Mouse (Mus musculus): Measurements from ENCODE around the gene Trp53i11. TPM values are rescaled to one million over a fixed set of nuclear protein-coding genes. Genes with fewer than 3 reads are reported as not detected.

Gene Trp53i11
- polyA plus RNA-seq, 1 experiment from 2014 or later: 74.7 TPM

DNA sequence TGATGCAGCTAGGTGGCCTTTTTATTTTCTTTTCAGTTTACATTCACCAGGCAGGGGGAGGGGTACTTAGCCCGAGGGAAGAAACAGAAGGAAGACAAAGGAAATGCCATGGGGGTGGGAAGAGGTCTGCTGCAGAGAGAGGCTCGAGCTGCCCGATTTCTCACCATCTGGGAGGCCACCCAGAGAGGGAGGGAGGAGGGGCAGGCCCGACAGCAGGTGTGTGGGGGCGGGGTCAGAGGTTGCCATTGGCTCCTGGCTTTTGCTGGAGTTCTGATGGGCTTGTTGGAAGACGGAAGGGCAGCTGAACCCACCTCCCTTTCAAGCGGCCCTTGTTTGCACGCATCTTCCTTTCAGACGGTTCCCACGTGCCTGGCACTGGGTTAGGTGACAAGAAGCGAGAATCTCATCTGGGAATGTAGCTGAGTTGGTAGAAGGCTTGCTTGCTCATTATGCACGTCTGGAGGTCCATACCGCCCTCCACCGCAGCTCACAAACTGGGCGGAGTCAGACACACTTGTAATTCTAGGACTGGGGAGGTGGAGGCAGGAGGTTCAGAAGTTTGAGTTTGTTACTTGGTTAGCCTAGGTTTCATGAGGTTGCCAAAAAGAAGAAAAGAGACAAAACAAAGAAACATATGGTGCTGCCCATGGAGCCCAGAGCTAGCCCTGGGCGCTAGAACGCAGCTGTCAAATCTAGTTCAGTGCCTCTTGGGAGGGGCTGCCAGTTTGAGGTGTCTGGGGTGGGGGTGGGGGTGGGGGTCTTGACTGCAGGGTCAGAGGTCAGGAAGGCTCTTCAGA lies 10.3 kb upstream of the Trp53i11 start:
- Histone ChIP-seq H3K4me2 (ENCODE audit: low read length) (peak overlapping the region; percentile 10; the same call in 1 of the 2 replicates), H3K36me3 (ENCODE audit: control insufficient read depth, insufficient read depth, low read length) (no peaks in the 10 kb centered on the region), H3K9ac (ENCODE audit: low read depth, low read length) (peak overlapping the region; percentile 25; the same call in 1 of the 2 replicates), H3K4me1 (ENCODE audit: control insufficient read depth, insufficient read depth, low read depth, low read length) (peaks cover 43% of the 10 kb centered on the region), H3K27ac (ENCODE audit: low read depth, low read length) (peak overlapping the region; percentile 69), H3K27me3 (replicated peaks; ENCODE audit: control insufficient read depth, insufficient read depth, low read length) (no peaks in the 10 kb centered on the region), H3K9me3 (ENCODE audit: control insufficient read depth, low read length) (no peaks in the 10 kb centered on the region), H3K4me3 (ENCODE audit: low read length) (no peak overlapping the region)
- WGBS: 4% methylated on average over 17 of the region's 17 CpGs
- peak; percentile 41; the same call in 1 of the 2 replicates for ATAC-seq

DNA sequence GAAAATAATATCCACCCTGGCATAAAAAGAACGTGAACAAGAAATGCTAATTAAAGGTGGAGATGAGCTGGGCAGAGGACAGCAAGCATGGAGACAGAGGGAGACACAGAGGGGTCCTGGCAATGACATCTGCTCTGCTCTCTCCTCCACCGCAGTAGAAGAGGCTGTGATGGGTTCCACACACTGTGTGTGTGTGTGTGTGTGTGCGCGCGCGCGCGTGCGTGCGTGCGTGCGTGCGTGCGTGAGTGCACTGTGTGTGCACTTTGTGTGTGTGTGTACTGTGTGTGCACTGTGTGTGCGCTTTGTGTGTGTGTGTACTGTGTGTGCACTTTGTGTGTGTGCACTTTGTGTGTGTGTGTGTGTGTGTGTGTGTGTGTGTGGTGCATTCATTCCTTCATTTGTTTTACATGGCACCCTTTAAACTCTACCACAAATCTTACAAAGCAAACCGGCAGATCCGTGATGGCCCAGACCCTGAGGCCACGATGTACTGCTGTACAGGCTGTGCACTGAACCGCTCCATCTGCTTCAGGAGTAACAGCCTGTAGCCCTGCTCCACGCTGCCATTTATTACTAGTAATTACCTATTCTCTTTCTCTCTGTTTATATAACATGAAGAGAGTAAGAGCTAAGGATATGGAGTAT lies 9.6 kb upstream of the Trp53i11 start:
- Histone ChIP-seq H3K27ac (ENCODE audit: low read depth, low read length) (peak overlapping the region; percentile 69), H3K27me3 (replicated peaks; ENCODE audit: control insufficient read depth, insufficient read depth, low read length) (no peaks in the 10 kb centered on the region), H3K4me2 (ENCODE audit: low read length) (no peak overlapping the region), H3K36me3 (ENCODE audit: control insufficient read depth, insufficient read depth, low read length) (no peaks in the 10 kb centered on the region), H3K9me3 (ENCODE audit: control insufficient read depth, low read length) (no peaks in the 10 kb centered on the region), H3K4me3 (ENCODE audit: low read length) (no peak overlapping the region), H3K4me1 (ENCODE audit: control insufficient read depth, insufficient read depth, low read depth, low read length) (peaks cover 40% of the 10 kb centered on the region), H3K9ac (ENCODE audit: low read depth, low read length) (no peak overlapping the region)
- WGBS: 57% methylated on average over 20 of the region's 20 CpGs
- ATAC-seq: peak; percentile 40

DNA sequence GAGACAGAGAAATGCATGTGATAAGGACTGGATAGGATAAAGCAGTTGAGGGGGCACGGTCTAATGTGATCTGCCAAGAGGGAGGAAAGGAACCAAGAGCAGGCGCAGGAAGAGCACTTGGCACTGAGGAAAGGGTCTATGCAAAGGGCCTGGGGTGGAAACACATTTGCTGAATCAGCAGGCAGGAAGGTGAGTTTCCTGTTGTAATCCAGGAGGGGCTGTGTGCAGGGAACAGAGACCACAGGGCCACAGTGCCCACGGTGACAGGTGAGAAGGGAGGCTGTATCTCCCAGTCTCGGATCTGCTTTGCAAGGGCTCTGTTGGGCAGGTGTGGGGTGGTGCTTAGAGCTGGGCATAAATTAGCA lies 9.1 kb upstream of the Trp53i11 start:
- Histone ChIP-seq H3K27me3 (replicated peaks; ENCODE audit: control insufficient read depth, insufficient read depth, low read length) (no peaks in the 10 kb centered on the region), H3K4me3 (ENCODE audit: low read length) (no peak overlapping the region), H3K9me3 (ENCODE audit: control insufficient read depth, low read length) (no peaks in the 10 kb centered on the region), H3K4me1 (ENCODE audit: control insufficient read depth, insufficient read depth, low read depth, low read length) (peaks cover 40% of the 10 kb centered on the region), H3K36me3 (ENCODE audit: control insufficient read depth, insufficient read depth, low read length) (no peaks in the 10 kb centered on the region), H3K27ac (ENCODE audit: low read depth, low read length) (no peak overlapping the region), H3K4me2 (ENCODE audit: low read length) (no peak overlapping the region), H3K9ac (ENCODE audit: low read depth, low read length) (no peak overlapping the region)
- no peak for ATAC-seq
- 76% methylated on average over 4 of the region's 4 CpGs for WGBS

DNA sequence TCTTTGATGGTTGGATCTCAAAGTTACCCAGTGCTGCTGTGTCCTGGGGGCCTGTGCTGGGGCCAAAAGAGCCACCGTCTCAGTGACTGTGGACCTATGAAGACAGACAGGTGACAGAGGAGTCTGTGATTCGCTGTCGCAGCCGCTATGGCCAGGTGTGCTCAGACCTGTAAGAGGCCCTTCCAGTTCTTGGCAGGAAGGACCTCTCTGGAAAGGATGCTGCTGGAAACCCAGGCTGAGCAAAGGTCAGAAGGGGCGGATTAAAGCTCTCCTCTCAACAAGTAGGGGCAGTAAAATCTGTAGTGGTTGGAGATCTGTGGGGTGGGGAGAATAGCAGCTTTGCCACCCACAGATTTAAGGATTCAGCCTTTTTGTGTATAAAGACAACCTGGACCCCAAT lies 7.7 kb upstream of the Trp53i11 start:
- H3K9ac ChIP-seq (ENCODE audit: low read depth, low read length): peak overlapping the region; percentile 66
- 63% methylated on average over 5 of the region's 5 CpGs for WGBS
- peak overlapping the region; percentile 66; the same call in 1 of the 2 replicates for H3K4me2 ChIP-seq (ENCODE audit: low read length)
- H3K9me3 ChIP-seq (ENCODE audit: control insufficient read depth, low read length): no peaks in the 10 kb centered on the region
- H3K27me3 ChIP-seq (replicated peaks; ENCODE audit: control insufficient read depth, insufficient read depth, low read length): no peaks in the 10 kb centered on the region
- H3K4me3 ChIP-seq (ENCODE audit: low read length): no peak overlapping the region
- no peak overlapping the region; the same call in 1 of the 2 replicates for H3K27ac ChIP-seq (ENCODE audit: low read depth, low read length)
- H3K4me1 ChIP-seq (ENCODE audit: control insufficient read depth, insufficient read depth, low read depth, low read length): peaks cover 37% of the 10 kb centered on the region
- no peaks in the 10 kb centered on the region for H3K36me3 ChIP-seq (ENCODE audit: control insufficient read depth, insufficient read depth, low read length)
- ATAC-seq: no peak

DNA sequence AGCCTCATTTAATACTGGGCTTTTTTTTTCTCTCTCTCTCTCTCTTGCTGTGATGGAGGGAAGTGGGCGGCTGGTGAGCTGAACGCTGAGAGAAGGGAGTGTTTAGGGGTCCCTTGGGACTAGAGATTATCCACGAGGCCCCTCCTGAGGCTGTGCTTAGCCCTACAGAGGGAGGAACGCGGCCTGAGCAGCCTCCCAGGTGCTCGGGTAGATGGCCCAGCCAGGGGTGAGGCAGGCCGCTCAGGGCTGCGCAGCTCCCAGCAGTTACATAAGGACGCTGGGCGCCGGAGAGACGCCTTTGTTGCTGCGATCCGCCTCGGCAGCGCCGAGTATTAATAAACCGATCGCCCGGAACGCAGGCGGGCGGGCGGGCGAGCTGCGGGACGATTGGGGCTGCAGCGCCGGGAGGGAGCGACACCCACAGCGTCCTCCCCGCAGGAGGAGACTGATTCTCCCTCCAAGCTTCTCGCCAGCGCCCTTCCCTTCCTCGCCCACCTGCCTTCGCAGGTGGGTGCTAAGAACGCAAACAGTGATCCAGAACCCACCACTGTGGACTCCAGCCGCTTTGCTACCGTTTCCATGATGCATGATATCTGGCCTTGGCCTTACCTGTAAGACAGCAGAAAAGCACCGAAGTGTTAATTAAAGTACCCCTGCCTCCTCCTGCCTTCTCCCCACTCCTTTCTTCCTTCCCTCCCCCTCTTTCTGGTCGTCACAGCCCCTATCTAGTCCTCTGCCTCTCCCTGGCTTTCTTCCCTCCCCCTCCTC lies 7.1 kb upstream of the Trp53i11 start:
- Histone ChIP-seq H3K36me3 (ENCODE audit: control insufficient read depth, insufficient read depth, low read length) (no peaks in the 10 kb centered on the region), H3K4me2 (ENCODE audit: low read length) (peak overlapping the region; percentile 66), H3K4me1 (ENCODE audit: control insufficient read depth, insufficient read depth, low read depth, low read length) (peaks cover 34% of the 10 kb centered on the region), H3K27me3 (replicated peaks; ENCODE audit: control insufficient read depth, insufficient read depth, low read length) (no peaks in the 10 kb centered on the region), H3K9me3 (ENCODE audit: control insufficient read depth, low read length) (no peaks in the 10 kb centered on the region), H3K9ac (ENCODE audit: low read depth, low read length) (peak overlapping the region; percentile 66), H3K27ac (ENCODE audit: low read depth, low read length) (peak overlapping the region; percentile 44), H3K4me3 (ENCODE audit: low read length) (peak overlapping the region; percentile 27)
- ATAC-seq: no peak
- WGBS: 2% methylated on average over 39 of the region's 41 CpGs

DNA sequence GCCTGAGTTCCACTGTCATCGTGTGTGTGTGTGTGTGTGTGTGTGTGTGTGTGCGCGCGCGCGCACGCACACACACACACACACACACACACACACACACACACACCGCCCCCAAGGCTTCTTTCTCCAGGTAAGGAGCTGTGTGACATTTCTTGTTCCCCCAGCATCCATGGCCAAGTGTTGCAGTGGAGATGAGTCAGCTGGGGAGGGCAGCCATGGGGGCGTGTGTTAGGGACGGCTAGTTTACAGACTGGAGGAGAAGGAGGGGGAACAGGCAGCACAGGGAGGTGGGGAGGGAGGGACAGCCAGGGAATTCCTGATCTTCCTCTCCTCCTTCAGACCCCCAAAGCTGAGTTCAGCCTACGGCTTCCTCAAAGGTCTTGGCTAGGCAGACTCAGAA lies 4.5 kb upstream of the Trp53i11 start:
- ATAC-seq: no peak
- Histone ChIP-seq H3K4me1 (ENCODE audit: control insufficient read depth, insufficient read depth, low read depth, low read length) (peaks cover 14% of the 10 kb centered on the region), H3K27ac (ENCODE audit: low read depth, low read length) (no peak overlapping the region), H3K36me3 (ENCODE audit: control insufficient read depth, insufficient read depth, low read length) (no peaks in the 10 kb centered on the region), H3K27me3 (replicated peaks; ENCODE audit: control insufficient read depth, insufficient read depth, low read length) (no peaks in the 10 kb centered on the region), H3K9ac (ENCODE audit: low read depth, low read length) (no peak overlapping the region), H3K4me3 (ENCODE audit: low read length) (no peak overlapping the region), H3K4me2 (ENCODE audit: low read length) (no peak overlapping the region), H3K9me3 (ENCODE audit: control insufficient read depth, low read length) (no peaks in the 10 kb centered on the region)
- WGBS: 77% methylated on average over 10 of the region's 11 CpGs

DNA sequence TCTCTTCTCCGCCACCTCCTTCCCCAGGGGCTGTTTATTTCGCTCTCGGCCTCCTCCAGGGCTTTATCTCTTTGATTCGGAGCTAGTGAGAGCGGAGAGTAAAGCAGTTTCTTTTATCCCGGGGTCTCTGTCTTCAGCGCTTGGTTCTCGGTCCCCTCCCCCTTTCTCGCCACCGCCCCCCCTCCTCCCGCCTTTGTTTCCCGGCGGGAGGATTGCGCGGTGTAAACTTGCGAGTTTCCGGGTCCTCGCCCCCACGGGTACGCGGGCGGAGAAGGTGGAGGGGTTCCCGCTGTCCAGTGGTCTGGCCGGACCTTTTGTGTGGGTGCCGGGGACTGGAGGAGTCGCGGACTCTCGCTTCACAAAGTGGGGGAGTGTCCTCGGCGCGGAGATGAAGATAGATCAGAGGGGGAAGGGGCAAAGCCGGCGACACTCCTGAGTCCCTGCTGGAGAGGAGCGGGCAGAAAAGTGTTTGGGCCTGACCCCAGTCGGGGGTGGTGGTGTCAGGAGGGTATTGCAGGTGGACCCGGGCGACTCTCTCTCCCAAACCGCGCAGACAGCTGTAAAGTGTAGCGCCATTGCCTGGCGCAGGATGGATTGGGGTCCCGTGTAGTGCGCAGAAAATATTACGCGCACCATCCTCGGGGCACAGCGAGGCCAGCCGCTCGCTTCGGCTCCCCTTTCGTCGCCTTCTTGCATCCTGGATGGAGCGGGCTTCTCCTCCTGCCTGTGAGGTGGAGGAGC lies 842 bp downstream of the Trp53i11 start:
- Histone ChIP-seq H3K4me2 (ENCODE audit: low read length) (peak overlapping the region; percentile 96), H3K9ac (ENCODE audit: low read depth, low read length) (peak overlapping the region; percentile 90), H3K36me3 (ENCODE audit: control insufficient read depth, insufficient read depth, low read length) (no peaks in the 10 kb centered on the region), H3K4me1 (ENCODE audit: control insufficient read depth, insufficient read depth, low read depth, low read length) (peaks cover 40% of the 10 kb centered on the region), H3K27me3 (replicated peaks; ENCODE audit: control insufficient read depth, insufficient read depth, low read length) (no peaks in the 10 kb centered on the region), H3K9me3 (ENCODE audit: control insufficient read depth, low read length) (no peaks in the 10 kb centered on the region), H3K27ac (ENCODE audit: low read depth, low read length) (peak overlapping the region; percentile 88), H3K4me3 (ENCODE audit: low read length) (peak overlapping the region; percentile 85)
- WGBS: under 1% methylated on average over 53 of the region's 53 CpGs
- peak; percentile 35; the same call in 1 of the 2 replicates for ATAC-seq

DNA sequence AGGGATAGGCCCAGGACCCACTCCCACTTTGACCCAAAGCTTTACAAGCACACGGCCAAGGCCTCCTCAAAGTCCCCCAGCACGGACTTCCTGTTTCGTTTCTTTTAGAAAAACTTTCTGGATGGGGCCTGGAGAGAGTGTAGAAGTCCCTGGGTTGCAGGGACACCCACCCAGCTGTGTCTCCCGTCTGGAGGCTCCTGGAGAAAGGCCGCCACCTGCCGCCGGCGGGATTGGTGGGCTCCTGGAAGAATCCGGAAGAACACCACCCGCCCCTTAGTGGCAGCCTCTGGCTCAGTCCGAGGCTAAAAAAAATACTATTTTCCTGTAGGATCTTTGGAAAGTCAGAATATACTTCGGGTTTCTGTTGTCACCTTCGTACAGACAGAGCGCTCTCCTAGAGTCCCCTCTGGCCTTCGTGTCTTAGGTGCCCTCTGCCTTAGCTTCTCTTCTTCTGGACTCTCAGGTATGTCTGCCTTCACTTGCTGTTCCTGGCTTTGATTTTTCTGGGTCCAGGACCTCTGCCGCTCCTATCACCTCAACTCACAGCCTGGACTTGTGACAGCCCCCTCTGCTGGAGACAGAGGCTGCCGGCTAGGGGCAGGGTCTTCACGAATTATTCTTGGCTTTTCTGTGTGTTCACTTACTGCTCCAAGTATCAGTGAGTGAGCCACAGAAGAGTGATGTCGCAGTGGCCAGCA lies 1.6 kb downstream of the Trp53i11 start:
- Histone ChIP-seq H3K4me2 (ENCODE audit: low read length) (peak overlapping the region; percentile 96), H3K27me3 (replicated peaks; ENCODE audit: control insufficient read depth, insufficient read depth, low read length) (no peaks in the 10 kb centered on the region), H3K36me3 (ENCODE audit: control insufficient read depth, insufficient read depth, low read length) (no peaks in the 10 kb centered on the region), H3K9me3 (ENCODE audit: control insufficient read depth, low read length) (no peaks in the 10 kb centered on the region), H3K4me3 (ENCODE audit: low read length) (peak overlapping the region; percentile 85), H3K9ac (ENCODE audit: low read depth, low read length) (peak overlapping the region; percentile 90), H3K4me1 (ENCODE audit: control insufficient read depth, insufficient read depth, low read depth, low read length) (peaks cover 44% of the 10 kb centered on the region), H3K27ac (ENCODE audit: low read depth, low read length) (peak overlapping the region; percentile 88)
- WGBS: 3% methylated on average over 19 of the region's 19 CpGs
- ATAC-seq: peak; percentile 31
